Mouse (Mus musculus): ENCODE measurements around the gene Asphd1. TPM values are rescaled to one million over a fixed set of nuclear protein-coding genes. Genes with fewer than 3 reads are reported as not detected.

Gene Asphd1
- not detected for total RNA-seq (2021)
- long read RNA-seq, experiment 1 = 0 reads
- long read RNA-seq, experiment 2 = 0 reads

GRCm38 (mm10) chr7:126949403-126949792 lies at the start of gene Asphd1:
TSS of gene Asphd1 (minus strand) at chr7:126949582.
- no peak for DNase-seq

DNA sequence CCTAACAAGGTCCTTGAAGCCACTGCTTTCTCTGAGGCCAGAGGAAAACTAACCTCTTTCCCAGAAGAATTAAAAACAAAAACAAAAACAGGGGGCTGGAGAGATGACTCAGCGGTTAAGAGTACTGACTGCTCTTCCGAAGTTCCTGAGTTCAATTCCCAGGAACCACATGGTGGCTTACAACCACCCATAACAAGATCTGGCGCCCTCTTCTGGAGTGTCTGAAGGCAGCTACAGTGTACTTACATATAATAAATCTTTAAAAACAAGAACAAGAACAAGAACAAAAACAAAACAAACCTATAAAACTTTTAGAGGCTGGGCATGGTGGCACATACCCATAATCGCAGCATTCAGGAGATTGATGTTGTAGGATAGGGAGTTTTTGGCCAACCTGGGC lies 47.1 kb upstream of the Asphd1 start:
- no peak for DNase-seq

- DNase-seq = no peak
These were observed 39.4 kb upstream of the Asphd1 start for GRCm38 (mm10) chr7:126988816-126989215.

GRCm38 (mm10) chr7:126986319-126986718 lies 36.9 kb upstream of the Asphd1 start:
- peak; percentile 41 to 50 for DNase-seq

DNA sequence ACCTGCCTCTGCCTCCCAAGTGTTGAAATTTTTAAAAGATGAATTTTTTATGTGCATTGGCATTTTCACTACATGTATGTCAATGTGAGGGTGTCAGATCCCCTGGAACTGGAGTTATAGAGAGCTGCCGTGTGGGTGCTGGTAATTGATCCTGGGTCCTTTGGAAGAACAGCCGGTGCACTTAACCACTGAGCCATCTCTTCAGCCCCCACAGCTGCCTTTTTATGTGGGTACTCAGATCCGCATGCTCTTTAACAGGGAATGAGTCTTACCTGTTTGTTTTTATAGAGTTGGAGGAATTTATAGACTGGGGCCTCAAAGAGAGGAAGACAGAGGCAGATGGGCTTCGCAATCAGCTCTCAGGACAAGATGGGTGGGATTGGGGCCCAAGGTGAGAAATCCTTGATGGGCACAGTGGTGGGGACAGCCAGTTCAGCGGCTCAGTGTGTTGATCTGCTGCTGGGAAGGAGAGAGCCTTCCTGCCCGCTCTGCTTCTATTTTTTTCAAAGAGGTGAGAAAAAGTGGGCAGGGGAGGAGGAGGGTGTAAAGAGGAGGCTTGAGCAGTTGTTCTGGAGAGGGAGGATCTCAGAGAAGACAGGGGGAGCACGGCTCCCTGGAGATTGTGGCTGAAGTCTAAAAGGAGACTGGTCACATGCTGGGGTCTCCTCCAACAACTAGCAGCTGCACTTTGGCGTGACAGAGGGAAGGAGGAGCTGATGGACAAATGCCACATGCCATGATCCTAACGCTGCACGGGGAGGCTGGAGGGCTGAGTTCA lies 35.5 kb upstream of the Asphd1 start:
- DNase-seq = no peak

GRCm38 (mm10) chr7:126983113-126983512 lies 33.7 kb upstream of the Asphd1 start:
- DNase-seq = no peak

- DNase-seq = no peak
These were observed 32.7 kb upstream of the Asphd1 start for GRCm38 (mm10) chr7:126982054-126982453.

GRCm38 (mm10) chr7:126981601-126982000 lies 32.2 kb upstream of the Asphd1 start:
- DNase-seq = no peak

GRCm38 (mm10) chr7:126978841-126979240 lies 29.5 kb upstream of the Asphd1 start:
- no peak for DNase-seq

GRCm38 (mm10) chr7:126976878-126977459 lies 27.6 kb upstream of the Asphd1 start:
- DNase-seq = peak in 1 of 2 experiments; percentile 24

- peak; percentile 96 to 99 for DNase-seq
These were observed 26.8 kb upstream of the Asphd1 start, which contains the start of gene Cdiptos for GRCm38 (mm10) chr7:126975950-126976866. TSS of gene Cdiptos (minus strand) at chr7:126976098.

GRCm38 (mm10) chr7:126975893-126975949 lies 26.3 kb upstream of the Asphd1 start, which contains the start of gene Cdipt:
TSS of gene Cdipt (plus strand) at chr7:126975914.
- no peak for DNase-seq

- DNase-seq = peak in 1 of 2 experiments; percentile 64
These were observed 26.1 kb upstream of the Asphd1 start for GRCm38 (mm10) chr7:126975493-126975892.

- no peak for DNase-seq
These were observed 18.0 kb upstream of the Asphd1 start for GRCm38 (mm10) chr7:126967361-126967760.

- no peak for DNase-seq
These were observed 16.2 kb upstream of the Asphd1 start for GRCm38 (mm10) chr7:126965568-126965967.

DNA sequence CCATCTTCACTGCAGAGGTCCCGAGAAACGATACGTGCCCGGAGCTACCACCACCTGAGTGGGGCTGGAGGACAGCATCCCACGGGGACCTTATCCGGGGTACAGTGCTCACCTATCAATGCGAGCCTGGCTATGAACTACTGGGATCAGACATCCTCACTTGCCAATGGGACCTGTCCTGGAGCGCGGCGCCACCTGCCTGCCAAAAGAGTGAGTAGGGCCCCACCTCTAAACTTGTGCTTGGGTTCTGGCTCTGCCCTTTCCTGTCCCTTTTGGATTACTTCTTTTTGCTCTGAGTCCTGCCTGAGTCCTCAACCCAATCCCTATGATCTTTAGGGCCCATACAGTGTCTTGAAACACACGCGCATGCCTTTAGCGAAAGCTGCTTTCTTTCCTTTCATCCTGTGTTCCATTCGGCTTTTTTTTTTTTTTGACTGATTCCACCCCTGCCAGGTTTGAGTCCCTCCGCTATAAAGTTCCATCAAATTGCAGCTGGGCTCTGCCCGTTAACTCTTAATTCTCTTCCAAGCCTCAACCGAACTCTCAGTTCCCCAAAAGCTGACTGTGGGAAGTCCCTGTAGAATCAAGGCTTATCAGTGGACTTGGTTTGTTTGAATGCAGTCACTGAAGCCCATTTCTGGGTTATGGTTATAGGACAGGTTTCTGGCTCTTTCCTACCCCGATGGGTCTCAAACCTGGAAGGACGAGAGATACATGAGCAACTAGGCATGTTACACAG lies 14.3 kb upstream of the Asphd1 start:
- DNase-seq = peak; percentile 25 to 53

- no peak for DNase-seq
These were observed 12.6 kb upstream of the Asphd1 start for GRCm38 (mm10) chr7:126961965-126962364.

DNA sequence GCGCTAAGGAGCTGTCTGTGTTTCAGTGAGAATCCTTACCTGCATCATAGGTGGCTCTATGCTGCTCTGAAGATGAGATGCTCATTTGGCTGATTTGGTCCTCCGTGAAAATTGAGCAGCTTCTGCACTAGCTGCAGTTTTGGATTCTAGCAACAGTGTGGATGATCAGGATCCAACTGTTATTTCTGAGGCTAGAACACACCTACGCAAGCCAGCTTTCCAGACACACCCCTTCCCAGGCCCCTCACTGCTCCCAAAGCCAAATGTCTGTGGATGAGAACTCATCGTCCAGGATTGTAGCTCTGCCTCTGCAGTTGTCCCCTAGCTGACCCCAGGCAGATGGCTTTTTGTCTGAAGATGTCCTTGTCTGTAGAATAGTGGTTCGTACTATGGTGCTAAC lies 11.7 kb upstream of the Asphd1 start:
- DNase-seq = no peak

DNA sequence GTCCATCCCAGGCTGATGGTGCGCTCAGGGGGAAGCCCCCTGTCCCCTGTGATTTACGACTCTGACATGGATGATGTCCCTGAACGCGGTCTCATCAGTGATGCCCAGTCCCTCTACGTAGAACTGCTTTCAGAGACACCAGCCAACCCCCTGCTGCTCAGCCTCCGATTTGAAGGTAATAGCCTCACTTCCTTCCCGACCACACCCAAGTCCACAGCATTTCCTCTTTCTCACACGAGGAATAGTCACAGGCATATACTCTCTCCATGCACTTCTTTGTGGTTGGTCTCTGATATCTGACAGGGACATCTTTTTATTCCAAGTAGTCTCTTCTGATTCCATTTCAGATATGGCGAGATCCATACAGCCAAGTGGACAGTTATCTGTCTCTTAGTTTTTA lies 10.4 kb upstream of the Asphd1 start:
- DNase-seq = no peak

DNA sequence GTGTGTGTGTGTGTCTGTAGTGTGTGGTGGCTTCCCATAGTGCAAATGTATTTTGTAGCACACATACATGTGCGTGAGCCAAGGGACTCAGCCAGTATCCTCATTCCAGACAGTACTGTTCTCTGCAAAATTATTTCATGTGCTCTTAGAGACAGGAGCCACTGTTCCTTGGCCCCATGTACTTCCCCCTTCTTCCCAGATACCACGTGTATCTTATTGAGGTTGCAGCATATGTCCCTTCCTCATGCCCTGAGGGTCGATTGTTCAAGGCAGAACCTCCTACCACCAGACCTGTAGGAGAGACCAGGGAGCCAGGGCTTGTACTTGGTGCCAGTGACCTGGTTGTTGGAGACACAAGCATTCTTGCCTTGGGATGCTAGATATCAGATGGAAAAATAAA lies 5.7 kb upstream of the Asphd1 start:
- no peak for DNase-seq

DNA sequence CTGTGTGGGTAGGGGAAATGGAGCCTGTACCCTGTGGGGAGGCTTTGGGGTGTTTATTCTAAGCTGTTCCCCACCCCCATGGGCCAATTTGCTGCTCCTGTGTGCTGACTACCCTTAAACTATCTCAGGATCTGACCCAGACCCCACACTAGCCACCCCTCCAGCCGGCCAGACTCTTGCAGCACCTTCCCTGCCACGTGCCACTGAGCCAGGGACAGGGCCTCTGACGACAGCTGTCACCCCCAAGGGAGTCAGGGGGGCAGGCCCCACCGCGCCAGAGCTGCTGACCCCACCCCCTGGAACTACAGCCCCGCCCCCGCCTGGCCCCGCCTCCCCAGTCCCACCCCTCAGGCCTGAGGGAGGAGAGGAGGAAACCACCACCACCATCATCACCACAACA lies 3.3 kb upstream of the Asphd1 start:
- no peak for DNase-seq

DNA sequence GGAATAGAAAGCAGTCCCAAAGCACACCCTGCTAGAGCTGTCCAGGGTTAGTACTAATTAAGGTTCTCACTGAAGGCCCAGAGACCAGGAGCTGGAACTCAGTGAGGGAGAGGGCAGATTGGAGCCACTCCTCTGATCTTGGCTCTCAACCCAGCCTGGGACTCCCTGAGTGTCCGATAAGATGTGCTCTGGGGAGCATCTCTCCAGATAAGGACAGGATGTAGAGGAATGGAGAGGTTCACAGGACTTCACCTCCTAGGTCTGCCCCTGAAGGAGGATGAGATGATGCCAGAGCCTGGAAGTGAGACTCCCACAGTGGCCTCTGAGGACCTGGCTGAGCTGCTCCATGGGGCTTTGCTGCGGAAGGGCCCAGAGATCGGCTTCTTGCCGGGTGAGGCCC lies 2.4 kb upstream of the Asphd1 start:
- DNase-seq = no peak

Data from heart, adult 18-20 months (tissue).